Mouse (Mus musculus): ENCODE measurements around the gene Hoxc8. TPM values are rescaled to one million over a fixed set of nuclear protein-coding genes. Genes with fewer than 3 reads are reported as not detected.
A peak's percentile ranks its signal among the peaks of the same experiment; 100 is the strongest.

The Hoxc8 gene
- total RNA-seq, 1 experiment, result 0.22 TPM

- H3K36me3 ChIP-seq (ENCODE audit: control insufficient read depth, insufficient read depth, low read length, poor library complexity, severe bottlenecking), result no peaks in the 10 kb centered on the region
- TF ChIP-seq HCFC1 (IDR thresholded peaks at IDR 0.05; ENCODE audit: borderline replicate concordance, insufficient read depth, low read length) (no peak), ZNF384 (IDR thresholded peaks at IDR 0.05; ENCODE audit: low read depth, low read length) (no peak), CHD2 (IDR thresholded peaks at IDR 0.05; ENCODE audit: low read depth, low read length) (no peak), MAFK (IDR thresholded peaks at IDR 0.05; ENCODE audit: insufficient read depth, low read depth, low read length) (no peak), ZC3H11A (IDR thresholded peaks at IDR 0.05; ENCODE audit: borderline replicate concordance, low read depth, low read length) (no peak)
- no peak for DNase-seq (ENCODE audit: low read depth, low spot score)
- in situ Hi-C loops (cut with MboI; ENCODE audit: low sequenced_read_pairs in 2 of 2, unreplicated experiment in 2 of 2), result no loop called here
- H3K9ac ChIP-seq (ENCODE audit: insufficient read depth, low read depth, low read length, poor library complexity, severe bottlenecking), result peak overlapping the region; percentile 9; the same call in 1 of the 2 replicates
- no peaks in the 10 kb centered on the region for H3K9me3 ChIP-seq (ENCODE audit: control insufficient read depth, insufficient read depth, low read depth, low read length)
- 0 out of 4 replicates have a peak, but pooled peaks cover 0 to 2% of the 10 kb centered on the region in 2 experiments for H3K4me1 ChIP-seq (ENCODE audit: control insufficient read depth in 2 of 2, insufficient read depth in 2 of 2, low read length in 2 of 2, poor library complexity in 1 of 2)
- H3K4me3 ChIP-seq (ENCODE audit: insufficient read depth in 1 of 2, low read depth in 1 of 2, low read length in 2 of 2, poor library complexity in 1 of 2, severe bottlenecking in 1 of 2), result peak overlapping the region; percentile 45 to 57
- H3K27ac ChIP-seq (ENCODE audit: insufficient read depth, low read depth, low read length, poor library complexity, severe bottlenecking), result no peak overlapping the region
Observed at GRCm38 (mm10) chr15:103034043-103034806, 43.8 kb downstream of the Hoxc8 start.

- Histone ChIP-seq H3K4me3 (ENCODE audit: insufficient read depth in 1 of 2, low read depth in 1 of 2, low read length in 2 of 2, poor library complexity in 1 of 2, severe bottlenecking in 1 of 2) (peak overlapping the region; percentile 45 to 57), H3K9me3 (ENCODE audit: control insufficient read depth, insufficient read depth, low read depth, low read length) (no peaks in the 10 kb centered on the region), H3K36me3 (ENCODE audit: control insufficient read depth, insufficient read depth, low read length, poor library complexity, severe bottlenecking) (no peaks in the 10 kb centered on the region), H3K9ac (ENCODE audit: insufficient read depth, low read depth, low read length, poor library complexity, severe bottlenecking) (peak overlapping the region; percentile 9; the same call in 1 of the 2 replicates), H3K4me1 (ENCODE audit: control insufficient read depth in 2 of 2, insufficient read depth in 2 of 2, low read length in 2 of 2, poor library complexity in 1 of 2) (0 out of 4 replicates have a peak, but pooled peaks cover 0 to 2% of the 10 kb centered on the region in 2 experiments), H3K27ac (ENCODE audit: insufficient read depth, low read depth, low read length, poor library complexity, severe bottlenecking) (no peak overlapping the region)
- in situ Hi-C loops (cut with MboI; ENCODE audit: low sequenced_read_pairs in 2 of 2, unreplicated experiment in 2 of 2), result no loop called here
- no peak for DNase-seq (ENCODE audit: low read depth, low spot score)
- TF ChIP-seq ZNF384 (IDR thresholded peaks at IDR 0.05; ENCODE audit: low read depth, low read length), result no peak
- no peak for TF ChIP-seq HCFC1 (IDR thresholded peaks at IDR 0.05; ENCODE audit: borderline replicate concordance, insufficient read depth, low read length)
- TF ChIP-seq MAFK (IDR thresholded peaks at IDR 0.05; ENCODE audit: insufficient read depth, low read depth, low read length), result no peak
- no peak for TF ChIP-seq CHD2 (IDR thresholded peaks at IDR 0.05; ENCODE audit: low read depth, low read length)
Observed at GRCm38 (mm10) chr15:103034807-103035547, 44.6 kb downstream of the Hoxc8 start.

GRCm38 (mm10) chr15:103035548-103035881 lies 45.1 kb downstream of the Hoxc8 start:
- Histone ChIP-seq H3K4me1 (ENCODE audit: control insufficient read depth in 2 of 2, insufficient read depth in 2 of 2, low read length in 2 of 2, poor library complexity in 1 of 2) (0 out of 4 replicates have a peak, but pooled peaks cover 0 to 2% of the 10 kb centered on the region in 2 experiments), H3K27ac (ENCODE audit: insufficient read depth, low read depth, low read length, poor library complexity, severe bottlenecking) (no peak overlapping the region), H3K9me3 (ENCODE audit: control insufficient read depth, insufficient read depth, low read depth, low read length) (no peaks in the 10 kb centered on the region), H3K4me3 (ENCODE audit: insufficient read depth in 1 of 2, low read depth in 1 of 2, low read length in 2 of 2, poor library complexity in 1 of 2, severe bottlenecking in 1 of 2) (no peak overlapping the region), H3K9ac (ENCODE audit: insufficient read depth, low read depth, low read length, poor library complexity, severe bottlenecking) (no peak overlapping the region), H3K36me3 (ENCODE audit: control insufficient read depth, insufficient read depth, low read length, poor library complexity, severe bottlenecking) (no peaks in the 10 kb centered on the region)
- in situ Hi-C loops (cut with MboI; ENCODE audit: low sequenced_read_pairs in 2 of 2, unreplicated experiment in 2 of 2), result no loop called here
- no peak for DNase-seq (ENCODE audit: low read depth, low spot score)
- TF ChIP-seq MAFK (IDR thresholded peaks at IDR 0.05; ENCODE audit: insufficient read depth, low read depth, low read length) (no peak), ZC3H11A (IDR thresholded peaks at IDR 0.05; ENCODE audit: borderline replicate concordance, low read depth, low read length) (no peak), ZNF384 (IDR thresholded peaks at IDR 0.05; ENCODE audit: low read depth, low read length) (no peak), CHD2 (IDR thresholded peaks at IDR 0.05; ENCODE audit: low read depth, low read length) (no peak), HCFC1 (IDR thresholded peaks at IDR 0.05; ENCODE audit: borderline replicate concordance, insufficient read depth, low read length) (no peak)

GRCm38 (mm10) chr15:103037579-103037978 lies 47.2 kb downstream of the Hoxc8 start:
- Histone ChIP-seq H3K9ac (ENCODE audit: insufficient read depth, low read depth, low read length, poor library complexity, severe bottlenecking) (no peak overlapping the region), H3K27ac (ENCODE audit: insufficient read depth, low read depth, low read length, poor library complexity, severe bottlenecking) (no peak overlapping the region), H3K36me3 (ENCODE audit: control insufficient read depth, insufficient read depth, low read length, poor library complexity, severe bottlenecking) (no peaks in the 10 kb centered on the region), H3K4me3 (ENCODE audit: insufficient read depth in 1 of 2, low read depth in 1 of 2, low read length in 2 of 2, poor library complexity in 1 of 2, severe bottlenecking in 1 of 2) (no peak overlapping the region), H3K9me3 (ENCODE audit: control insufficient read depth, insufficient read depth, low read depth, low read length) (no peaks in the 10 kb centered on the region), H3K4me1 (ENCODE audit: control insufficient read depth in 2 of 2, insufficient read depth in 2 of 2, low read length in 2 of 2, poor library complexity in 1 of 2) (peaks cover 0 to 3% of the 10 kb centered on the region in 2 experiments; a peak in 2 of 4 replicates)
- in situ Hi-C loops (cut with MboI; ENCODE audit: low sequenced_read_pairs in 2 of 2, unreplicated experiment in 2 of 2), result no loop called here
- TF ChIP-seq ZC3H11A (IDR thresholded peaks at IDR 0.05; ENCODE audit: borderline replicate concordance, low read depth, low read length) (no peak), MAFK (IDR thresholded peaks at IDR 0.05; ENCODE audit: insufficient read depth, low read depth, low read length) (no peak), CHD2 (IDR thresholded peaks at IDR 0.05; ENCODE audit: low read depth, low read length) (no peak), ZNF384 (IDR thresholded peaks at IDR 0.05; ENCODE audit: low read depth, low read length) (no peak), HCFC1 (IDR thresholded peaks at IDR 0.05; ENCODE audit: borderline replicate concordance, insufficient read depth, low read length) (no peak)
- DNase-seq (ENCODE audit: low read depth, low spot score), result no peak
